Mouse (Mus musculus) lung, embryonic 14.5 days (tissue): ENCODE measurements around the gene Mapk12. TPM values are rescaled to one million over a fixed set of nuclear protein-coding genes. Genes with fewer than 3 reads are reported as not detected.
A peak's percentile ranks its signal among the peaks of the same experiment; 100 is the strongest.

ENCODE experiments used
- ATAC-seq: fragments of 200-750 bp; cut with Nextera tagmentation; 2 replicates; pipeline ENCODE4 v1.8.0; 2017; ENCODE audit warnings: mild to moderate bottlenecking, moderate TSS enrichment, moderate library complexity; ENCODE audit not compliant: insufficient read depth
- DNase-seq: peaks from one replicate; pipeline ENCODE4 v3.0.0-alpha.2; 2015
- H3K27ac ChIP-seq: fragments of 300-500 bp; sonication (generic); 2 replicates; pipeline ENCODE4 v1.5.1; 2014; ENCODE audit warnings: low read depth, mild to moderate bottlenecking, moderate library complexity
- H3K27me3 ChIP-seq: fragments of 300-500 bp; sonication (generic); 2 replicates; pipeline ENCODE4 v1.6.1; 2014; ENCODE audit warnings: low read length, control low read depth; ENCODE audit not compliant: insufficient read depth
- H3K36me3 ChIP-seq: fragments of 300-500 bp; sonication (generic); 2 replicates; pipeline ENCODE4 v1.6.1; 2014; ENCODE audit warnings: control low read depth; ENCODE audit not compliant: insufficient read depth
- H3K4me1 ChIP-seq: fragments of 300-500 bp; sonication (generic); 2 replicates; pipeline ENCODE4 v1.6.1; 2014; ENCODE audit warnings: antibody characterized with exemption, control low read depth; ENCODE audit not compliant: insufficient read depth
- H3K4me2 ChIP-seq: fragments of 300-500 bp; sonication (generic); 2 replicates; pipeline ENCODE4 v1.6.1; 2014; ENCODE audit warnings: mild to moderate bottlenecking
- H3K4me3 ChIP-seq: fragments of 300-500 bp; sonication (generic); 2 replicates; pipeline ENCODE4 v1.5.1; 2014; ENCODE audit warnings: low read depth, low read length
- H3K9ac ChIP-seq: fragments of 300-500 bp; sonication (generic); 2 replicates; pipeline ENCODE4 v1.6.1; 2014
- H3K9me3 ChIP-seq: fragments of 300-500 bp; sonication (generic); 2 replicates; pipeline ENCODE4 v1.6.1; 2016; ENCODE audit warnings: low read depth, low read length, control low read depth
- CTCF ChIP-seq: IDR thresholded peaks from 2 replicates; pipeline ENCODE4 v1.5.1; 2016; ENCODE audit warnings: antibody characterized with exemption, low read depth
- WGBS: fragments of 180-500 bp; shearing (Covaris S2); extraction: QIAGEN DNeasy Blood & Tissue Kit; methylation state at CpG from one replicate; pipeline ENCODE4 v1.1.7; 2014; 5-methylcytosine and 5-hydroxymethylcytosine counted together
- polyA plus RNA-seq: library from polyadenylated mRNA; unstranded; fragments of >200 nt; fragmentation: Nextera tagmentation; extraction: Ambion mirVana; gene quantifications from 2 replicates; pipeline ENCODE4 v1.2.1, GENCODE M21; 2014

Mapk12 gene
- polyA plus RNA-seq, 1 experiment from 2014 or later: 11.4 TPM

- H3K27me3 ChIP-seq: peaks cover 54% of the 10 kb centered on the region
- peak overlapping the region; percentile 58 for H3K4me2 ChIP-seq
- no peak overlapping the region for H3K9ac ChIP-seq
- 10% methylated on average over 15 of the region's 16 CpGs for WGBS
- H3K36me3 ChIP-seq: no peaks in the 10 kb centered on the region
- DNase-seq (no peak), ATAC-seq (no peak)
- peak overlapping the region; percentile 25 for H3K4me3 ChIP-seq
- no peak overlapping the region for H3K27ac ChIP-seq
- H3K4me1 ChIP-seq: peaks cover 7% of the 10 kb centered on the region
- TF ChIP-seq CTCF: no peak
- H3K9me3 ChIP-seq: no peaks in the 10 kb centered on the region
These were observed 6.5 kb upstream of the Mapk12 start for GRCm38 (mm10) chr15:89147024-89147423.

GRCm38 (mm10) chr15:89146537-89146936 is 6.0 kb upstream of the Mapk12 start:
- DNase-seq (peak; percentile 66), ATAC-seq (0 out of 2 replicates have a peak, but pooled peaks have one; percentile 20)
- H3K27me3 ChIP-seq: peaks cover 59% of the 10 kb centered on the region
- WGBS: 2% methylated on average over 27 of the region's 27 CpGs
- no peak overlapping the region for H3K27ac ChIP-seq
- no peak for TF ChIP-seq CTCF
- H3K4me2 ChIP-seq: peak overlapping the region; percentile 58
- peaks cover 7% of the 10 kb centered on the region for H3K4me1 ChIP-seq
- peak overlapping the region; percentile 25 for H3K4me3 ChIP-seq
- H3K36me3 ChIP-seq: no peaks in the 10 kb centered on the region
- no peaks in the 10 kb centered on the region for H3K9me3 ChIP-seq
- no peak overlapping the region for H3K9ac ChIP-seq

- Histone ChIP-seq H3K36me3 (no peaks in the 10 kb centered on the region), H3K4me2 (peak overlapping the region; percentile 58; the same call in 1 of the 2 replicates), H3K4me1 (peaks cover 7% of the 10 kb centered on the region), H3K27ac (no peak overlapping the region), H3K9me3 (no peaks in the 10 kb centered on the region), H3K27me3 (peaks cover 66% of the 10 kb centered on the region), H3K9ac (no peak overlapping the region), H3K4me3 (peak overlapping the region; percentile 25; the same call in 1 of the 2 replicates)
- DNase-seq: no peak
- 64% methylated on average over 23 of the region's 24 CpGs for WGBS
- no peak for TF ChIP-seq CTCF
- 0 out of 2 replicates have a peak, but pooled peaks have one; percentile 1 for ATAC-seq
These were observed 5.4 kb upstream of the Mapk12 start for GRCm38 (mm10) chr15:89145813-89146350.

- DNase-seq (no peak), ATAC-seq (no peak)
- Histone ChIP-seq H3K27ac (no peak overlapping the region), H3K9me3 (no peaks in the 10 kb centered on the region), H3K4me1 (peaks cover 4% of the 10 kb centered on the region), H3K9ac (no peak overlapping the region), H3K36me3 (no peaks in the 10 kb centered on the region), H3K27me3 (peaks cover 74% of the 10 kb centered on the region), H3K4me3 (no peak overlapping the region), H3K4me2 (no peak overlapping the region)
- 79% methylated on average over 11 of the region's 11 CpGs for WGBS
- no peak for TF ChIP-seq CTCF
These were observed 4.5 kb upstream of the Mapk12 start for GRCm38 (mm10) chr15:89144965-89145364.

GRCm38 (mm10) chr15:89143134-89143533 is 2.6 kb upstream of the Mapk12 start:
- DNase-seq: no peak
- TF ChIP-seq CTCF: no peak
- Histone ChIP-seq H3K27me3 (peaks cover 71% of the 10 kb centered on the region), H3K4me3 (no peak overlapping the region), H3K4me2 (no peak overlapping the region), H3K4me1 (peaks cover 2% of the 10 kb centered on the region), H3K9ac (no peak overlapping the region), H3K27ac (no peak overlapping the region), H3K36me3 (no peaks in the 10 kb centered on the region), H3K9me3 (no peaks in the 10 kb centered on the region)
- 50% methylated on average over 2 of the region's 2 CpGs for WGBS
- ATAC-seq: no peak

- Histone ChIP-seq H3K27me3 (peaks cover 59% of the 10 kb centered on the region), H3K27ac (no peak overlapping the region), H3K4me3 (no peak overlapping the region), H3K9ac (no peak overlapping the region), H3K9me3 (no peaks in the 10 kb centered on the region), H3K36me3 (no peaks in the 10 kb centered on the region), H3K4me1 (peaks cover 2% of the 10 kb centered on the region), H3K4me2 (0 out of 2 replicates have a peak overlapping the region, but pooled peaks have one; percentile 88)
- no peak for TF ChIP-seq CTCF
- no peak for ATAC-seq
- WGBS: 49% methylated on average over 4 of the region's 4 CpGs
- peak; percentile 24 for DNase-seq
These were observed 1.4 kb upstream of the Mapk12 start for GRCm38 (mm10) chr15:89141905-89142304.

- ATAC-seq (no peak), DNase-seq (no peak)
- Histone ChIP-seq H3K36me3 (no peaks in the 10 kb centered on the region), H3K9me3 (no peaks in the 10 kb centered on the region), H3K4me1 (peaks cover 2% of the 10 kb centered on the region), H3K27ac (no peak overlapping the region), H3K4me3 (no peak overlapping the region), H3K9ac (no peak overlapping the region), H3K4me2 (peak overlapping the region; percentile 88; the same call in 1 of the 2 replicates), H3K27me3 (peaks cover 54% of the 10 kb centered on the region)
- TF ChIP-seq CTCF: no peak
- WGBS: 10% methylated on average over 5 of the region's 5 CpGs
These were observed 940 bp upstream of the Mapk12 start for GRCm38 (mm10) chr15:89141443-89141842.
